Mouse (Mus musculus): ENCODE data around the gene Tas2r110. TPM values are rescaled to one million over a fixed set of nuclear protein-coding genes. Genes with fewer than 3 reads are reported as not detected.

Tas2r110 gene
- total RNA-seq (2021): not detected in 2 replicates
- long read RNA-seq: 0 reads

- DNase-seq: no peak
Observed at GRCm38 (mm10) chr6:132867708-132868107, at the start of gene Tas2r110. Gene Tas2r110 (plus strand): TSS chr6:132868008.

DNA sequence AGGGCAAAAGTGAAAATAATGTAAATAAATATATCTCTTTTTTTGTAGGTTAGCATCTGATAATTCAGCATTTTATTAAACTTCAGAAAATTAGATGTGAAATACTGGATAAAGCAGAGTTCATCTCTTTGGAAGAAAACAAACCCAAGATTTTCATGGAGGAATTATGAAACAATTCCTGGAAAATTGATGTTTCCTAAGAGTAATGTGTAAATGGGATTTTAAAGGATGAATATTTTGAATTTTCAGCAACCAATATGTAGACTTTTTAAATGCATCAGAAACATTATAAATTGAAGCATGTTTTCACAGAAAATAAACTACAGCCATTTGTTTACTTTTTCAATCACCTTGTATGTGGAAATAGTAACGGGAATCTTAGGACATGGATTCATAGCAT is 21.0 kb upstream of the Tas2r110 start, which contains the start of gene Tas2r123:
TSS of gene Tas2r123 (plus strand) at position 301 of the 400 bp plus-strand sequence.
- DNase-seq: no peak

DNA sequence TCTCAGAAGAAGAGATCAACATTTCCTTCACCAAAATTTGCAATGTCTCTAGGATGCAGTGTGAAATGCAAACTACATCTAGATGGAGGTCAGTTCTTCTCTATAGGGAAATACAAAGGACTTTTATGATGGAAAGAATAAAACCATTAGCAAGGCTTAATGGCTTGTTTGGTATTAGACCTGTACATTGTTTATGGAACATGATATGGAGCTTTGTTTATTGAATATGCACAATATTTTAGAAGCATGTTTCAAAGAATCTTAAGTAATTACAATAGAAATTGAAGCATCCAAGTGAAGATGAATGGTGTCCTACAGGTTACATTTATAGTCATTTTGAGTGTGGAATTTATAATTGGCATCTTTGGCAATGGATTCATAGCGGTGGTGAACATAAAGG is 12.7 kb upstream of the Tas2r110 start, which contains the start of gene Tas2r116:
TSS of gene Tas2r116 (plus strand) at position 301 of the 400 bp plus-strand sequence.
- DNase-seq: no peak

DNA sequence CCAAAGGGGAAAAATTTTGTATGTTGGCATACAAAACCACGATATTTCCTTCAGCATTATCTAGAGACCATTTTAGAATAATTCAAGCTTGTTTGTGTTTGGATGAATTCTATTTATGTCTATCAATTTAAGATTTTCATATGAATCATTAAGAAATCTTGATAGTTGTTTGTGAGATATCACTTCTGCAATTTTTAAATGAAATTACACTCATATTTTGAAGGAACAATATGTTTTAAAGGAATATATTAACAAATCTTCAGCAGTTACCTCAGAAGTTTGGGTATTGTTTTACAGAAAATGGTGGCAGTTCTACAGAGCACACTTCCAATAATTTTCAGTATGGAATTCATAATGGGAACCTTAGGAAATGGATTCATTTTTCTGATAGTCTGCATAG is 24.9 kb downstream of the Tas2r110 start, which contains the start of gene Tas2r113:
TSS of gene Tas2r113 (plus strand) at position 301 of the 400 bp plus-strand sequence.
- no peak for DNase-seq

GRCm38 (mm10) chr6:132909351-132909750 is 41.5 kb downstream of the Tas2r110 start, which contains the start of gene Tas2r125:
Gene Tas2r125 (plus strand): TSS chr6:132909651.
- no peak for DNase-seq

Other genes starting within 250 kb of the Tas2r110 start
- not detected in 2 replicates for gene A630073D07Rik, start 216.5 kb upstream of the Tas2r110 start, total RNA-seq (2021)
- not detected in 2 replicates for gene Tas2r120, start 211.1 kb upstream of the Tas2r110 start, total RNA-seq (2021)
- gene Tas2r121, start 167.0 kb upstream of the Tas2r110 start, total RNA-seq (2021): not detected in 2 replicates
- gene Tas2r122, start 156.1 kb upstream of the Tas2r110 start, total RNA-seq (2021): not detected in 2 replicates
- not detected in 2 replicates for gene Tas2r115, start 130.0 kb upstream of the Tas2r110 start, total RNA-seq (2021)
- not detected in 2 replicates for gene Tas2r124, start 113.3 kb upstream of the Tas2r110 start, total RNA-seq (2021)
- gene Tas2r102, start 105.9 kb upstream of the Tas2r110 start, total RNA-seq (2021): not detected in 2 replicates
- not detected in 2 replicates for gene Tas2r136, start 89.8 kb upstream of the Tas2r110 start, total RNA-seq (2021)
- gene Tas2r117, start 65.2 kb upstream of the Tas2r110 start, total RNA-seq (2021): not detected in 2 replicates
- gene Tas2r123, start 20.9 kb upstream of the Tas2r110 start, total RNA-seq (2021): not detected in 2 replicates
- not detected in 2 replicates for gene Tas2r116, start 12.6 kb upstream of the Tas2r110 start, total RNA-seq (2021)
- gene Tas2r113, start 25.0 kb downstream of the Tas2r110 start, total RNA-seq (2021): not detected in 2 replicates
- gene Tas2r125, start 41.6 kb downstream of the Tas2r110 start, total RNA-seq (2021): not detected in 2 replicates
- gene Tas2r129, start 83.1 kb downstream of the Tas2r110 start, total RNA-seq (2021): not detected in 2 replicates
- gene Tas2r131, start 89.9 kb downstream of the Tas2r110 start, total RNA-seq (2021): not detected in 2 replicates
- gene Tas2r109, start 113.0 kb downstream of the Tas2r110 start, total RNA-seq (2021): not detected in 2 replicates
- not detected in 2 replicates for gene Tas2r103, start 169.1 kb downstream of the Tas2r110 start, total RNA-seq (2021)
- not detected in 2 replicates for gene Tas2r140, start 187.8 kb downstream of the Tas2r110 start, total RNA-seq (2021)
- 96.7 and 115 TPM in 2 replicates for gene Smim10l1, start 236.9 kb downstream of the Tas2r110 start, total RNA-seq (2021)

All from adrenal gland, postnatal 25 days (tissue).